Mouse (Mus musculus) gastrocnemius, postnatal 36 days (tissue): ENCODE data around the gene Lin7a. TPM values are rescaled to one million over a fixed set of nuclear protein-coding genes. Genes with fewer than 3 reads are reported as not detected.
A peak's percentile ranks its signal among the peaks of the same experiment; 100 is the strongest.

Experiments used
- DNase-seq, 2 experiments: peaks; one replicate each; pipeline ENCODE4 v3.0.0; 2022
- intact Hi-C: fragments of 180-260 bp; cut with DNase I; formaldehyde crosslinking; loops from one replicate; pipeline ENCODE4 v1.15.1; 2025
- total RNA-seq, 2 experiments: library from RNA; stranded (reverse); gene quantifications; 2 replicates each; pipeline ENCODE4 v1.2.3; 2021

Gene Lin7a
- total RNA-seq, 2 experiments from 2014 or later = 1.3 to 1.5 TPM

GRCm38 (mm10) chr10:107250346-107251210 lies 20.9 kb upstream of the Lin7a start:
- intact Hi-C loops = no loop called here
- DNase-seq = no peak

GRCm38 (mm10) chr10:107251271-107251670 lies 20.2 kb upstream of the Lin7a start:
- DNase-seq = no peak
- intact Hi-C loops = no loop called here

GRCm38 (mm10) chr10:107251801-107252502 lies 19.5 kb upstream of the Lin7a start:
- intact Hi-C loops = no loop called here
- DNase-seq = no peak

- intact Hi-C loops = no loop called here
- DNase-seq = no peak
Measured at GRCm38 (mm10) chr10:107252503-107252815, 19.0 kb upstream of the Lin7a start.

DNA sequence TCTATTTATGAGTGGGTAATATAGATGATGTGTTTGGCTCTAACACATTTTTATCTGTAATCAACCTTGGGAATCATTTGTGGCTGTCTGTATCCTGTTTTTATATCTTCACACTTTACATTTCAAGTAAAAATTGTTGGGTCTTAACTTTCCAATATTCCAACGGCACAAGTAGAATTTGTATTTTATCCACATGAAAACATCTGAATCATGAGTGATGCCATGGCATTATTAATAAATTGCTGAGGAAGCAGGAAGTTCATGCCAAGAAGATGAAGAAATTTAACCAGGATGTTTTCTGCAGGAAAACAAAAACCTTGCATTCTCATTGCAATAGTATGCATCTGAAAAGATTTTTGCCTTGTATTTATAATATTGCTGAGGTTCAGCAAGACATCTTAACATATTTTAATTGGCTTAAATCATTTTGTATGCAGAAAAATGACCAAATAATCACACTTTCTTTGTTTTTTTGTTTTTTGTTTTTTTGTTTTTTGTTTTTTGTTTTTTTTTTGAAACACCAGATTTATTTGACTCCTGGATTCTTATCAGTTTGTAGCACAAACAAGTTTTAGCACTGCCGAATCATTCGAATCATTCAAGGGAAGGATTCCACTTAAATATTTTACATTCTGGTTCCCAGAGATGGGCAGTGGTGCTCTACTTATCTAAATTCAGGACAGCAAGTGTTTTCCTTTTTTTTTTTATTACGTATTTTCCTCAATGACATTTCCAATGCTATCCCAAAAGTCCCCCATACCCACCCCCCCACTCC lies 18.1 kb upstream of the Lin7a start:
- intact Hi-C loops = no loop called here

DNA sequence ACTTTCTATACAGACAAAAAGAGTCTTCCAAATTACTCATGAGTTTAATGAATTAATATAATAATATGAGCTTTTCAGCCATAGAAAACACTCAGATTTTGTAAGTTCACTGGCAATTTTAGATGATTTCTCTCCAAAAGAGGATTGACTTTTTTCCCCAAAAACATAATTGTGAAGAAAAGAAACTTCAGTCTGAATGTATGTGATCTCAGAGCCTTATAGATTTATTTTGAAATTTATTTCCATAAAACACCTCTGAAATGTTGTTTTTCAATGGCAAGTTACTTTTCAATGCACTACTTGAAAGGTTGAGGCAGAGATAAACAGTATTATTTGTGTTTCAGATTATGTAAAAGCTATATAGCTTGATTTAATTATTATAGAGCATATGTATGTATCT lies 16.8 kb upstream of the Lin7a start:
- no peak for DNase-seq
- intact Hi-C loops = no loop called here

More for the DNA sequence above, 18.1 kb upstream of the Lin7a start:
- DNase-seq = no peak

DNA sequence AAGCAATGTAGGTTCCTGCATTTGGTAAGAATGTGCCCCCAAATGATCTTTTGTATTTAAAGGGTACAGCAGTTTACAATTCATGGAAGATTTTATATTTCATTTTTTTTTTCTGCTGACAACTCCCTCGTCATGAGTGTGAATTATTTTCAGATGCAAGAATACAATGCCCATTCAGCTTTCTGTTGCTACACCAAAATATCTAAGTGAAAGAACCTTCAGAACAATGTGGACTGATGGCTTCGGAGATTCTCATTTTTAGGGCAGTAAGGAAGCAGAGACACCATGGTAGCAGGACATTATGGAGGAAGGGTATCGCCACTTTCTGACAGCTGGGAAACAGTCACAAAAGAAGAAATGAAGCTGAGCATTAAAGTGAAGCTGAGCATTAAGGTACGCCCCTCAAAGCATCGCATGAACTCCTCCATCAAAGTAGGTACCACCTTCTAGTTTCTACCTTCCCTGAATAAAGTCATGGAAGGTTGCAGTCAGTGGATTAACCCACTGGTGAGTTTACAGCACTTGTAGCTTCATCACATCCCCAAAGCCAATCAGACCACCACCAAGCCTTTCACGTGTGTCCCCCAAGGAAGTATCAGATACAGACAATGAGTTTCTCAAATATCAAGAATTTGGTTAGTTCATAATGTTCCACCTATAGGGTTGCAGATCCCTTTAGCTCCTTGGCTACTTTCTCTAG lies 16.0 kb upstream of the Lin7a start:
- intact Hi-C loops = no loop called here
- no peak for DNase-seq

DNA sequence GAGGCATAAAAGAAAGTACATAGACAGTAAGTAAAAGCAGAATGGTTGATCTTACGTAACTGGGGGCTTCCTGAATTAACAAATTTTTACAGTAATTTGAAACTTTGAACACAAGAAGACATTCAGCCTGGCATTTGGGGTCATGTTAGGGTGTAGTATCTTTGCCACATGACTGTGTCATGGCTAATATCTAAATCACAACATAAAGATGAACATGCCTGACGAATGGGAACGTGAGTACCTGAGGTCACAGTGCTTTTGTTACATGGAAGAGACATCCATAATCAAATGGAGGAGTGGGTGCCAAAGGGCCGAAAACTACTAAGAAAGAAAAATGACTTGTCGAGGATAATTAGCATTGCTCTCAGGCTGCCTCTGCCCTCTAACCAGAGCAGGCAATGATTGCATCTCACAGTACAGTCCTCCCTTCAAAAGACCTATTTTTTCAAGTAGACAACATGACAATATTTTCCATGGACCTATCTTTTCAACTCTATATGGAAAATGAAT lies 15.0 kb upstream of the Lin7a start:
- intact Hi-C loops = no loop called here
- no peak for DNase-seq

GRCm38 (mm10) chr10:107260428-107260827 lies 11.1 kb upstream of the Lin7a start:
- intact Hi-C loops = no loop called here
- DNase-seq = no peak

DNA sequence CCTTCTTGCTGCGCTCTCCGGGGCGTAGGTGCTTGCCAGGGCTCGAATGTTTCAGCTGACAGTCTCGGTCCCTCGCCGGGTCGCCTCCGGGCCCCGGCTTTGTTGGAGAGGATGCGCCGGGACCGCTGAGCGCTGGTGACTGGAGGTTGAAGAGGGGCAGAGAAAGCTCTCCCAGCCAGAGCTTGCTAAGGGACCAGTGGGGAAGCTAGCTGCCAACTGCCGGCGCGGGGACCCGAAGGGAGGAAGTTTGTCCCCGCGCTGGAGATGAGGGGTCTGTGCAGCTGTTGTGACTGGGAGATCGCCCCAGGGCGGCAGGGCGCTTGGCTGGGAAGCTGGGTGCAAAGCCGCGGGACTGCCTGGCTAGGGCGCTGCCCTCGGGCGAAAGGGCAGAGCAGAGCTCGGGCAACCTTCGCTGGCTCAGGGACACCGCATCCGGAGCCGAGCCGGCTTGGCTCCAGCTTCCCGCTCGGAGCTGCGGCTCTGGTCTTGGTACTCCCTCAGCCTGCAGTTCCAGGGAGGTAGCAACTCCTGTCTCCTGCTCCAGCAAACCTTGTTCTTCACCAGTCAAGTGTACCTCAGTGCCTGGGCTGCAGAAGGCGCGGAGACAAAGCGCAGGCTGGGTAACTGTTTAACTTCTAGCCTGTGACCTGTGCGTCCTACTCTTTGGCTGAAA lies 781 bp downstream of the Lin7a start:
- peak in 1 of 2 experiments; percentile 19 for DNase-seq
- intact Hi-C loops = no loop called here

- intact Hi-C loops = no loop called here
- no peak for DNase-seq
Measured at GRCm38 (mm10) chr10:107272804-107273145, 1.3 kb downstream of the Lin7a start.

GRCm38 (mm10) chr10:107273848-107274247 lies 2.4 kb downstream of the Lin7a start:
- DNase-seq = no peak
- intact Hi-C loops = no loop called here

DNA sequence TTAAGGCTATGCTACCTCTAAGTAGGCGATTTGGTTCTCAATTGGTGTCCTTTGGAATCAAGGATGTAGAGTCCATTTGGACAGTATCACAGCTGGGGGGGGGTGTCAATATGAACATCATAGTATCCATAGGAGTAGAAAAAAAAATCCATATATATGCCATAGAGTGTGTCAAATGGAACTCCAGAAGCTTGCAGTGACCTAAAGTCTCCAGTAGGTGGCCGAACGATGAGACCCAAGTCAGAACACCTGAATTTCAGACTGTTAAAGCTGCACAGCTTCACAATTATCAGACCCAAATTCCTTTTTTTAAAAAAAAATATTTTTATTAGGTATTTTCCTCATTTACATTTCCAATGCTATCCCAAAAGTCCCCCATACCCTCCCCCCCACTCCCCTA lies 3.3 kb downstream of the Lin7a start:
- DNase-seq = no peak
- intact Hi-C loops = no loop called here

GRCm38 (mm10) chr10:107276647-107277046 lies 5.2 kb downstream of the Lin7a start:
- no peak for DNase-seq
- intact Hi-C loops = no loop called here

DNA sequence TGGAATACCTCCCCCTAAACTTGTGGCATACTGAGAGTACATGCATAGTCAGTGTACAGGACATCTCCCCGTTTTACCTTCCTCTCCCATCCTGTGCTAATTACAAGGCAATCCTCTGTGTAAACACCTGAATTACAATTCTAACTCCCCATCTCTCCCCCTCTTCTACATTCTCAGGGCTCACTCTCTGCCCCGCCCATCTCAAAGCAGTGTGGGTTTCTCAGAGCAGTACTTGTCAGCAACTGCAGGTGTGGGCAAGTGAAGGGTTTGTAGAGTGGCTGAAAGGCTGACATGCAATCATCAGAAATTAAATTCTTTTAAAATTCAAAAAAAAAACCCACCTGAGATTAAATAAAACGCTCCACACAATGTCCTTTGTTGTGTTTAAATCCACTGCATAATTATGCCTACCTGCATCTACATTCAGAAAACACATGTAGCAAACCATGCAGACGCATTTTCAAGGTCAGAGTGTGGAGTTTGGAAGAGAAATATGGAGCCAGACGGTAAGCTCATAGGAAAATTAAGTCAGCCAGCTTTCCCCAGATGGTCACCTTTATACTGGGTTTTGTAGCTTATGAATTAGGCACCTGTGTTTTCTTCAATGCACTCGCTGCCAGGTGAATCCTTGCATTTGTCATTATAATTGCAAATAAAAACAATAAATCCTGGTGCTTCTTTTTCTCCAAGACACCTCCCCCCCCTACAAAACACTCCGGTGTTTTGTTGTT lies 22.6 kb downstream of the Lin7a start:
- intact Hi-C loops = no loop called here
- no peak for DNase-seq

DNA sequence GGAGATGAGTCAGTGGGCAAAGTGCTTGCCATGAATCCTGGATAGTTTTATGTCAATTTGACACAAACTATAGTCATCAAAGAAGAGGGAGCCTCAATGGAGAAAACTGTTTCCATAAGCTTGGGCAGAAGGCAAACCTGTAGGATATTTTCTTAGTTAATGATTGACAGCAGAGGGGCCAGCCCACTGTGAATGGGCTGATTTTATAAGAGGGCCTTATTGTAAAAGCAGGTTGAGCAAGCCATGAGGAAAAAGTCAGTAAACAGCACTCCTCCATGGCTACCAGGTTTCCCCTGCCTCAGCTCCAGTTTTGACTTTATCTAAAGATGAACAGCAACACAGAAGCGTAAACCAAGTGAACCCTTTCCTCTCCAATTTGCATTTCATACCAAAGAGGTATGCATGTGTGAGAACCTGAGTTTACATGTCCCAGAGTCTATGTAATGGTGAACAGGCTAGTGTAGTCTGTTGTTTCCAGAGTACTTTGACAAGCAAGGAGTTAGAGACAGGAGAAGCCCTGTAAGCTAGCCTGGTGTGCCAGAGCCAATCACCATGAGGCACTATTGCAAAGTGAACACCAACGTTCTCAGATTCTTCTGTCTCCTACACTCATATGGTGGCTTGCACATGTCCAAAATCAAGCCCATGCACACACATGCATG lies 29.2 kb downstream of the Lin7a start:
- no peak for DNase-seq
- intact Hi-C loops = no loop called here

GRCm38 (mm10) chr10:107310964-107311490 lies 39.5 kb downstream of the Lin7a start:
- intact Hi-C loops = no loop called here
- no peak for DNase-seq

DNA sequence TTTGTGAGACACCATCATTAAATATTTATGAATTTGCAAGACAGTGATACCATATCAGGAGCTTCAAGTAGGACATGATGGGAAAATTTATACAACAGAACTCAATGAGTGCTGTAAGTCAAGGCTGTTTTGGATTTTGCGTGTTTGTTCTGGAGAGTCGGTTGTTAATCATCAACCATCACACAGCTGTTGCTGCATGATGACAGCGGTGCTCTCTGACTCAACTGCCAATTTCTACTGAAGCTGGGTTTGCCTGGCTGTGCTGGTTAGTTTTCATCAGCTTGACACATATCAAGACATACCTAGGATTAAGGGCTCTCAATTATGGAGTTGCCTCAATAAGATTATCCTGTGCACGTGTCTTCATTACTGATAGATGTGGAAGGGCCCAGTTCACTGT lies 41.1 kb downstream of the Lin7a start:
- intact Hi-C loops = no loop called here
- no peak for DNase-seq

- DNase-seq = no peak
- intact Hi-C loops = no loop called here
Measured at GRCm38 (mm10) chr10:107313395-107313794, 41.9 kb downstream of the Lin7a start.
